Mouse (Mus musculus): ENCODE measurements at regions not wholly inside any gene's neighbourhood (a gene's known extent, or its start where the extent isn't known, plus 50 kb on each side); places are given as distances from the start of the nearest gene placed in this dataset.

- CTCF ChIA-PET: no interaction called here
These were observed 1051.4 kb downstream of the Slc22a22 start for GRCm38 (mm10) chr15:56425986-56426385.

DNA sequence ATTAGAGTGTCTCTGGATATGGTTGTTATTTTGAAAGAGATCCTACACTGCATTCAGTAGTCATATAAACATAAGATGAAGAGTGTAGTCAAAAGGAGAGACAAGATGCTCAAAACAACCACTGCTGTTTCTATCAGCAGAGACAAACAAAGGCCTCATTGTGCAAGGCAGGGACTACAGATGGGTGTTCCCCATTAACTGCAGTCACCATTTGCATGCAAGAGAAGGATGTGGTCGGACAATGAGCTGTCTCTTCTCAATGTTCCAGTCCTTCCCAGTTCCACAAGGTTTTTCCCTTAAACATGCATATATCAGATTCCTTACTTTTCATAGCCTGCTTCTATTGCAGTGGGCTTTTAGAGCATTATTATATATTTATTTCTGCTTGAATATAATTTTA, 1056.7 kb downstream of the Slc22a22 start:
- CTCF ChIA-PET: no interaction called here

- CTCF ChIA-PET: no interaction called here
These were observed 1085.4 kb downstream of the Slc22a22 start for GRCm38 (mm10) chr15:56391982-56392381.

GRCm38 (mm10) chr15:56378511-56378910, 1098.9 kb downstream of the Slc22a22 start:
- CTCF ChIA-PET: no interaction called here

GRCm38 (mm10) chr15:56350903-56351302, 1126.5 kb downstream of the Slc22a22 start:
- CTCF ChIA-PET: no interaction called here

GRCm38 (mm10) chr15:56346111-56346510, 1131.3 kb downstream of the Slc22a22 start:
- CTCF ChIA-PET: no interaction called here

- CTCF ChIA-PET: no interaction called here
These were observed 1132.5 kb downstream of the Slc22a22 start for GRCm38 (mm10) chr15:56344973-56345372.

GRCm38 (mm10) chr15:56344304-56344932, 1133.0 kb downstream of the Slc22a22 start:
- CTCF ChIA-PET: no interaction called here

GRCm38 (mm10) chr15:56337879-56338278, 1139.5 kb downstream of the Slc22a22 start:
- CTCF ChIA-PET: no interaction called here

DNA sequence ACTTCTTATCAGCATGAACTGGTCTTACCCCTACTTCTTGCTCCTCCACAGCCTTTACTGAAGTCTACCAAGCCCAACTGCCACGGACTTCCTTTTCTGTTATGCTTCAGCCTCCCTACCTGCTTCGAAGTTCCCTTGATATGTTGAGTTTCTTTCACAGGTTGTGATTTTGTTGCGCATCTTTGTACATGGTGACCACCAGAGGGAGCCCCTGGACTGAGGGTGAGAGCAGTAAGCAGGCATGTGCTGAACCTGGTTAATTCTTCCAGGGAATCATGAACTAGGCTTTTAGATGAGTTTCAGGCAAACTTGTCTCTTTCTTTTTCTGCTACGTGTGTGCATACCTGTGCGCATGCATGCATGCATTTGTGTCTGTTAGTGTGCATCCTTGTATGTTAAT, 1141.0 kb downstream of the Slc22a22 start:
- CTCF ChIA-PET: no interaction called here

DNA sequence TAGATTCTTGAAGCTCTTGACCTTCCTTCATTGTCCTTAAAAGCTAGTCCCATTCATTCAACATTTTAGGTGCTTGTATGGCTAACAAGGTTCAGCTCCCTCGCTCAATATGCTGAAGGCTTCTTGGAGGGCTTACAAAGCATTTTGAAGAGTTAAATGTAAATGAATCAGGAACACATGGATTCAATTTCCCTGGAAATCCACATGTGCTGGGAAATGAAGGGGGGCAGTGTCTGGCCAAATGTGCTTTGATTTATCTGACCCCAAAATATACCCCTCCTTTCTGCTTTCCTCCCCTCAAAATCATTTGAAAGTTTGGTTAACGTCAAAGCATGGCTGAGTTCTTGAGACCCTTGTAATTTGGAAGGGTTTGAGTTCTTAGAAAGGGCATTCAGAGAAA, 1142.4 kb downstream of the Slc22a22 start:
- CTCF ChIA-PET: no interaction called here

DNA sequence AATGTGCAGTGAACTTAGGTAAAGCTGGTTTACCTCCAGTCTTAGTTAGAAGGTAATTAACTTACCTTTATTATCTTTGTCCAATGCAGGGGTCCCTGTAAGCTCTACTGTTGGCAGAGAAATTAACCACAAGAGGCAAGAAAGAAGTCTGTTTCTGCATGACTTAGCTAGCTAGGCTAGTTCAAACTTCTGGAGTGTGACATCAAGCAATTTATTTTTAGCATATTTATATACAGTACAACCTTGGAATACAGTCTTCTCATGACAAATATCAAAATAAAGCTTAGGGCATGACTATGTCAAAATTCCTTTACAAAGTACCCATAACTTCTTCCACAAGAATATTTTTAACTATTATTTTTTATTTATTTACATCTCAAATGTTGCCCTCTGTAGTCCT, 1156.9 kb downstream of the Slc22a22 start:
- CTCF ChIA-PET: no interaction called here

DNA sequence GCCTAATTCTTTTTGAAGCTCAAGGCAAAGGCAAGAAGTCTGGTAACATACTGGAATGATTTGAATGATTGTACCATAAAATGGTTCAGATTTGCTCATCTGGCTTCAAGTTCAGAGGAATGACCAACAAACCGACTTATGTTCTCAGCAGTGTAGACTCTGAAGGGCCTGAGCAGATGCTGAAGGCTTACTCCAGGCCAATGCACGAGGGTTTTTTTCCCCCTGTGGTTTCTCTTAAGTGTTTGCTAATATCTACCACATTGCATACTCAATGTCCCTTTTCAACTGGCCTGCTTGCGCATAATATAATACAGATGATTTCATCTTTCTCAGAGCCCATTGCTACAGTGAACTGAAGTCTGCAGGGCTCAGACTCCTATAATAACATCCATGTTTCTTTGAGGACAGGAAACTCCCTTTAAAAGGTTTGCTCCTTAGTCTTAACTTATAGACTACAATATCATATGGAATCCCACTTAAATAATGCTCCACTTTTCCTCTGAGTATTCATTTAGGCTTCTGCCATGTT, 1182.5 kb downstream of the Slc22a22 start:
- CTCF ChIA-PET: no interaction called here

DNA sequence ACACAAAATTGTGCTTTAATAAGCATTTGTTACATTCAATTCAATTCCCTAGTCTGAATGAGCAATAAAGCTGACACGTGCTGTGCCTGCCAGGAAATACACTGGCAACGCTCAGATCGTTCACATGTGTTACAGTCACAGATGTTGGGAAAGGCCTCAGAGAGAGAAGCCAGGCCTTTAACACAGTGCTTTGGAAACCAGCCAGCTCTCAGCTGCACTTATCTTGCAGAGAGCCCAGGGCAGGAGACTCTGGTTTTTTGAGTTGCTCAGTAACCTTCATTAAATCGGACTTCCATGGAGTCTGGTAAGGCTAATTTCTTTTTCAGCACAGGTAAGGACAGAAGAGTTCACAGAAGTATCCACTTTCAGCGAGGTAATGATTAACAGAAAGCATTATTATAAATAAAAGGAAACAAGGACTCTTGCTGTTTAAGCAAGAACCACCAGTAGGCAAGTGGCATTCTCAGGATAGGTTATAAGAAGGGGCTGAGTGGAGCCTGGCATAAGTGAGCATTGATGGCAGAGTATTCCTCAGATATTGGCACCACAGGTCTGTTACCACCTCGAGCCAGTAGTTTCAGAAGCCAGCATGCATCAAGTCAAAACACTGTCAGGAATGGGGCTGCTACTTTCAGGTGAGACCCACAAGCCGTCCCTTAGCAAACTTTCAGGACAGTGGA, 1198.7 kb downstream of the Slc22a22 start:
- CTCF ChIA-PET: no interaction called here

DNA sequence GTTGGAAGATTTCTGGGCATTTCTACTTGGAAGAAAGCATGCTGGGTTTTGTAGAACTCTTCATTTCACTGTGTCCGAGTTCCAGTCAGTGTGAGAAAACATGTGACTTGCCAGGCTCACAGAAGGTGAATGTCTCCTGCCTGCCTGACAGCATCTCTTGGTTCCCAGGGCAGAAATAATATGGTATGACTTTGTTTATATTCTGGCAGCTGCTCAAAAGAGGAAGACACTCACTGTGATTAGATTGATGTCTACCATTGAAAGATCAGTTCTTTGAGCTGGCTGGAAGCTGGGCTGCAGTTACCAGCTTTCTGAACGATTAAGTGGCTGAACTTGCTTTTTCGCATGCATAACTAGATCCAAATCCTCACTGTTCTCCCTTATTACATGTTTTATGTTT, 1199.4 kb downstream of the Slc22a22 start:
- CTCF ChIA-PET: no interaction called here

DNA sequence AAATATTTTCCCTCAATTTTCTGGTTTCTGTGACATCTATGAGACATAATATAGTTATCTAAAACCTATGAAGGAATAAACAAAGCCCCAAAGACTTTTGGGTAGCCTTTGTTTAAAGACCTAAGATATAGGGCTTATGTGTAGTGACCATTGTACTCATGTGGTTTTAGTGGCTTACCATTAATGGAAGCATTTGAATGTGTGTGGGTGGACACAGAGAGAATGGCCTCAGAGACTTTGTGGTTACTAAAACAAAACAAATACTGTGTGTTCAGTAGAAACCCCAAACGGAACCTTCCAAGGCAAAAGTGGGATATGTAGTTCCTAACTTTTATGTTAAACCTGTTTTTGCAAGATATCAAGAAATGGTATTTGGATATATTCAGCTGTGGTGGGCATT, 1228.7 kb downstream of the Slc22a22 start:
- CTCF ChIA-PET: no interaction called here

GRCm38 (mm10) chr15:56244004-56244735, 1233.3 kb downstream of the Slc22a22 start:
- CTCF ChIA-PET: no interaction called here

DNA sequence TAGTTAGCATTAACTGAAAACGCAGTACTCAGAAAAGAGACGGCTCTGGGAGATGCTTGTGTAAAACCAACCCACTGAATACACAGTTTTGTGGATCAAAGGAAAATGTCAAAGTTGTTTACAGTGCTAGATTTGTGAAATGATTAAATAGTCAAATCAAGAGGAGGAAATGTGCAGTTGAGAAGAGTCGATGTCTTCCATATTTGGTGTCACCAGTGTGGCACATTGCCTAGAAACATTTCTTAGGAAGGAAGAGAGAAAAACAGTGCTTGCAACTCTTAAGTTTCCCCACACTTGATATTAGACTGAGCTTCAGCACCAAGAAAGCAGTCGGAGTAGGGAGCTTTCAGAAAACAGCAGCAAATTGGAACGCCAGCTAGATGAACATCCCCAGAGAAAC, 1274.9 kb downstream of the Slc22a22 start:
- CTCF ChIA-PET: no interaction called here

DNA sequence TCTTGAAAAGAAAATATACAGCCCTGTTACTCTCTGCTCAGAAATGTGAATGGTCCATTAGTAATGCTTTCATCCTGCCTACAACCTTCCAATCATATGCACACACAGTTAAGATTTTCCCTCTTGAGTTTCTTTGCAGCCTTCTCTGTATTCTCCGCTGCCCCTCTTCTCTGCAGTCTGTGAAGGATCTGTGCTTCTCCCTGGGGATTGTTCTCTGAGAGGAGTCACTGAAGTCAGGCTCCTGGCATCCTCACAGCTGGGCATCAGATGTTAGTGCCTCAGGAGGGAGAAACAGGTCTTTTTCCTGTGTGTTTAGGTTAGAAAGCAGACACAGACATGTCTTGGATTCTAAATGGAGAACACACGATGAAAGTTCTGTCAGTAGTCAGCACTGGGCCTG, 1278.1 kb downstream of the Slc22a22 start:
- CTCF ChIA-PET: no interaction called here

DNA sequence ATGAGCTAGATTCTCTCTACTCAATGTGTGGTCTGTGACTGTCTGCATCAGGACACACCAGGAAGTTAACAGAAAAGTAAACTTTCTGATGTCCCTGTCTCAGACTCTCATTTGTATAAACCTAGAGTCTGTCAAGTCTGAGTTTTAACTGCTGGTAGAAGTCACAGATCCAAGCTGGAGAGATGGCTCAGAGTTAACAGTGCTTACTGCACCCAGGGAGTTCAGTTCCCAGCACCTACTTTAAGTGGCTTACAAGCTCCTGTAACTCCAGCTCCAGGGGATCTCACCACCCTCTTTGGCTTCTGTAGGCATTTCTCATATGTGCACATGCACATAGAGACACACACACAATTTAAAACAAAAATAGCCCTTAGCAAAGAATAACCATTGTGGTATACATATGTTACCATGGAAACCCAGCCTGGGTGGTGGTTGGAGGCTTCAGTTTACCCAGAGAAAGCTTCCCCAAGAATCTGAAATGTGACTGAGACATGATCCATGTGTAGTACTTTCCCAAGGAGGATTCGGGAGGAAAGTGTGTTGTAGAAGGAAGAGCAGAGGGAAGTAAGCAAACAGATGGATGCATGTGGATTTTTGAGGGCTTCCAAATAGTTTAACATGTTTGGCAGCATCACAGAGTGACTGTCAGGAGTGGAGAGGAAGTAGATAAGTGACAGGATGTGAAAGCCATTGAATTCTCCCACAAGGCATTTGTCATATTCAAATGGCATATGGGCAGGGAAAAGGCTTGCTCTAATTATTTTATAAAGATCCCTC, 1279.8 kb downstream of the Slc22a22 start:
- CTCF ChIA-PET: no interaction called here

DNA sequence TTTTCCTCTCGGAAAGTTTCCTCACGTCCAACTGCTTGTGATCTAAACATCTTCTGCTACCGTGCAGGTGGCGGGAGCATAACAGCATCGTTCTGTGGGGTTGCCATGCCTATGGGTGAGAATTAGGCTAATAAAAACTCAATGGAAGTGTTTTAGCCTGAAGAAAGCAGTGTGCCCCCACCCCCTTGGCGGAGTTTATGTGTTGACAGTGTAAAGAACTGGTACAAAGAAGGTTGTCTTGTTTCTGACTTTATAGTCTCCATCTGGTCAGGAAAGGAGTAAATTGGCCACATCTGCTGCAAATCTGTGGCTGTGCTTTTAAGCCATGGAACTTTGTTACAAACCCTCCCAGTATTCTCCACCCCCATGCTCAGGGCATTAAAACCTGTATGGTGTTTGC, 1311.2 kb downstream of the Slc22a22 start:
- CTCF ChIA-PET: no interaction called here

GRCm38 (mm10) chr15:56158726-56159125, 1318.7 kb downstream of the Slc22a22 start:
- CTCF ChIA-PET: no interaction called here
